In the genomic region with DNA sequence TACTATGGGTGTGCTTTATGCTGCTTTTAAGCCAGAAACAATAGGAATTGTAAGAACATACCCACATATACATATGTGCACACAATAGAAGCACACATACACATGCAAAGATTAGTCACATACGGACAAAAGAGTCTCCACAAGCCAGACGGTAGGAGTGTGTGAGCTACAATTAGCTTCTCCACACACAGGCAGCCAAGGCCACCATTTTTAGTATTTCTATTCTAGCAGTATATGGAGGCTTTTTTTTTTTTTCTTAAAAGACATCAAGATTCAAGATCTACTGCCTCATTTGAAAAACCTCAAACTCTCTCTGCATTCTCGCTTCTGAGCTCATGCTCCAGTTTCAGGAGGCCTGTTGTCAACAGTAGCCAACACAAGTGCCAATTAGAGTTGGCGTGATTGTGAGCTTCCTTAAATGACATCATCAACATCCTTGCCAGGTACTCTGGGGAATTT, we compare ENCODE assay signal across 11 mouse cellular contexts. TPM values are rescaled to one million over a fixed set of nuclear protein-coding genes. Genes with fewer than 3 reads are reported as not detected.
DNase-seq lines count a peak whose midpoint lies in the region; ATAC-seq lines count a peak whose summit lies in the region.
"Had no signal": no experiment of that assay in that cellular context is flagged by ENCODE, and none has a peak within 500 bp of the region (broad histone marks: within the 10 kb centered on the region; RNA-seq: fewer than 3 reads in every experiment).

No protein-coding gene starts in this region.

- WGBS in liver, embryonic 12.5 days (ENCODE audit: insufficient replicate concordance) = 56% methylated on average over 4 of the region's 4 CpGs

- peak overlapping the region; percentile 56 for H3K4me2 ChIP-seq in liver, embryonic 12.5 days

- H3K36me3 ChIP-seq in liver, embryonic 12.5 days = peaks cover 37% of the 10 kb centered on the region

- ATAC-seq in liver, embryonic 12.5 days = no peak
- ATAC-seq in megakaryocyte, adult 5-6 weeks (ENCODE audit: poor library complexity, severe bottlenecking) = no peak

- 0 out of 2 replicates have a peak overlapping the region, but pooled peaks have one; percentile 9 for H3K4me3 ChIP-seq in liver, embryonic 12.5 days
- H3K4me3 ChIP-seq: hindbrain, embryonic 10.5 days had no signal

- peaks cover 94% of the 10 kb centered on the region for H3K4me1 ChIP-seq in liver, embryonic 12.5 days

- H3K9me3 ChIP-seq in liver, embryonic 12.5 days (replicated peaks) = no peaks in the 10 kb centered on the region
- H3K9me3 ChIP-seq: hindbrain, embryonic 10.5 days had no signal

- H3K27me3 ChIP-seq in liver, embryonic 12.5 days (replicated peaks) = no peaks in the 10 kb centered on the region

- H3K27ac ChIP-seq in liver, embryonic 12.5 days = peak overlapping the region; percentile 95
- H3K27ac ChIP-seq: hindbrain, embryonic 10.5 days had no signal

- peak; percentile 45 for DNase-seq in cerebellum, adult 9-10 months
- no peak for DNase-seq in cerebellum, adult 11 months
- peak; percentile 47 for DNase-seq in layer of hippocampus, adult 9-11 months
- no peak for DNase-seq in layer of hippocampus, postnatal 25 days (ENCODE audit: extremely low spot score in 1 of 2, low spot score in 1 of 2)
- peak; percentile 20 for DNase-seq in brain, embryonic 18.5 days (ENCODE audit: low read depth, low spot score)
- DNase-seq in thymus, postnatal 36 days = no peak
- DNase-seq: adrenal gland, postnatal 25 days; kidney, adult 11 months had no signal

- H3K9ac ChIP-seq in liver, embryonic 12.5 days = peak overlapping the region; percentile 63

RNA-seq across cellular contexts. Expression of a gene that starts 31.9 kb away (rescaled TPM):
- 10 to 100 TPM; 43.3 to 43.7 TPM for total RNA-seq in layer of hippocampus, postnatal 25 days (2021)
- polyA plus RNA-seq in liver, embryonic 12.5 days (2016; fragmentation: Nextera tagmentation; extraction: Ambion mirVana) = 12.8 and 13.8 TPM in 2 replicates
- 0.65 and 1.0 TPM in 2 replicates for total RNA-seq in megakaryocyte, adult 5-6 weeks (2015)
- total RNA-seq in megakaryocyte, adult 5-6 weeks (2017) = 0.22 and 2.7 TPM in 2 replicates

Comparison
In these comparisons a context has a peak if more than half of its experiments do, and no peak if none do; other contexts are left out.
1. DNase-seq: peak in cerebellum, adult 9-10 months (single experiment), layer of hippocampus, adult 9-11 months (single experiment) and brain, embryonic 18.5 days (single experiment); none in cerebellum, adult 11 months (single experiment), layer of hippocampus, postnatal 25 days (0 of 2) and thymus, postnatal 36 days (0 of 2).
2. RNA of a gene that starts 31.9 kb away (total RNA-seq): 43.3 to 43.7 TPM in layer of hippocampus, postnatal 25 days; 0.22 to 2.7 TPM in megakaryocyte, adult 5-6 weeks; every median in the first group is over 10 times any median in the second.